Mouse (Mus musculus): ENCODE data around the gene Frmd6. TPM values are rescaled to one million over a fixed set of nuclear protein-coding genes. Genes with fewer than 3 reads are reported as not detected.

Frmd6 gene
- total RNA-seq, 2 experiments from 2014 or later, result 20.7 to 20.9 TPM

DNA sequence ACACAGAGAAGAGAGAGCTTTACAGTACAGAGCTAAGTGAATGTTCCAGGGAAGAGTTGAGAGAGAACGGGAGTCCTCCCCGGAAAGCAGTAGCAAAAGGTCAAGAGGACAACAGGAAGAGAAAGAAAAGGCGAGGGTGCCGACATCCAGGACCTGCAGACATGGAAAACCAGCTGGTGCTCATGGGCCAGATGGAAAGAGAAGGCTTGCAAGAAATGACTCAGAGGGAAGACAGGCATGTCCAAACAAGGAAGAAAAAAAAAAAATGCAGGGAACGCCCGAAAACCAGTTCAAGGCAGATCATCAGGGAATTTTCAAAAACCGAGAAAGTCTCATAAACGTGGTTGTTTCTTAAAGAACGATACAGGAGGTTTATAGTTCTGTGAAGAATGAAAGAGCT, 81.6 kb downstream of the Frmd6 start:
- DNase-seq, result peak in 1 of 2 experiments; percentile 16

DNA sequence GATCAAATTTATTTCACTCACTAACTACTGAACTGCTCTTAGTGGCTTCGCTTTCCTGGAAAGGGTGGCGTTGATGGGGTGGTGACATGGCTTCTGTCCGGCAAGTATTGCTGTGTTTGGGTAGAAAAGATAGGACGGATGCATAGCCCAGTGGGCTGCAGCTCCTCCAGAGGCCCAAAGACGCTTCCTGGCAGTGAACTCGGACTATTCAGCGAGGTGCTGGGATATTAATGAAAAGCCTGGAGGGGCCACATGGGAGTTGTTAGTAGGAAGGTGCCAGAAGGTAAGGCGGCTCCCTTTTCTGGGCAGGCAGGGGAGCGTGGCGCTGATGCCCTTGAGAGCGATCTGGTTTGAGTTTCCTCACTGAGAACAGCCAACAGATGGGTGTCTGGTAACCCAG, 82.3 kb downstream of the Frmd6 start:
- DNase-seq, result no peak

GRCm38 (mm10) chr12:70908076-70908475, 82.8 kb downstream of the Frmd6 start:
- DNase-seq, result no peak

DNA sequence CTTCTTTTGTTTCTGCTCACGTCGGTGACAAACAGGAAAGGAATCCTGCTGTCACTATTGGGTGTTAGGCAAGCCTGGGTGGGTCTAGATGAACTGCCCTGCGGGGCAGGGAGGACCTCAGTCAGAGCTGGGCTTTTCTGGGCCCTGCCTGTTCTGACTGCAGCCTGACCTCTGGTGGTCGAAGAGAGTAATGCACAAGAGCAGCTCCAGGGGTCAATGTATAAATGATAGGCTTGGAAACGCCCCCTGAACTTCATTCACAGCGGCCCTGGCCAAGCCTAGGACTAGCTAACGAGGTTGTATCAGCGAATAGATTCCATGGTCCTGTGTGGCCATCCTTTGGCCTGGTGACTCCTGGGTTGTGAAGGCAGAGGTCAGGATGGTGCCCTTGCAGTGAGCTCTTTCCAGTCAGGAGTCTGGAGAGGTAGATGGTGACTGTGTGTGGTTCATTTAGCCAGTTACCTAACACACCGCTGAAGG, 85.0 kb downstream of the Frmd6 start:
- DNase-seq, result peak; percentile 62 to 70

DNA sequence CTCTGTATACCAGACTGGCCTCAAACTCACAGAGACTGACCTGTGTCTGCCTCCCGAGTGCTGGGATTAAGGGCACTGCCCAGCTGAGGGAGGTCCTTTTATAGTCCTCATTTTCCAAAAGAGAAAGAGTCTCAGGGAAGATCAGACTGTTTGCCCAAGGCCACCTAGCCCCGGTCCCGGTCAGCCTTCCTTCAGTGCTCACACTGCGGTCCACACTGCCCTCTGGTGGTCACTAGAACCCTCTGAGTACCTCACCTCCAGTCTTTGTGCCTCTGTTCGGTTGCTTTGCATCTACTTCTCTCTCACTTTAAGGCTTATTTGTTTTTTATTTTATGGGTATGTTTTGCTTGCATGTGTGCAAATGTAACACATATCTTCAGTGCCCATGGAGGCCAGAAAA, 85.7 kb downstream of the Frmd6 start:
- peak; percentile 73 to 79 for DNase-seq

- DNase-seq, result no peak
Measured at GRCm38 (mm10) chr12:70911676-70912379, 86.5 kb downstream of the Frmd6 start.

DNA sequence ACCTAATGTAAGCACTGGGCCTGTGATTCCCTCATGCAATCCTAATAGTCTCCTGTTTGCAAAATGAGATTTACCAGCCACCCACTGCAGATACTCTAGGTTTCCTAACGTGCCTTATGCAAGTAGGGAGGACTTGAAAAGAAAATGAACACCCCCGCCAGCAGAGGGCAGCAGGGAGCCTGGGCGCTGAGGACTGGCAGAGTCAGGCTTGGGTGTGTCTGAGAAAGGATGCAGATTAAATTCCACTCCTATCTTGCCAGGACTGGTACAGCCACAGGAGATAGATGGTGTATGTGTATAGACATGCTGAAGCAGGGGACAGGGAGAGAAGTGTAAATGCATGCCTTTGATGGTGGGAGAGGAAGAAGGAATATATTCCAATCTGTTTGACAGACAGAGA, 88.1 kb downstream of the Frmd6 start:
- DNase-seq, result peak; percentile 51 to 53

DNA sequence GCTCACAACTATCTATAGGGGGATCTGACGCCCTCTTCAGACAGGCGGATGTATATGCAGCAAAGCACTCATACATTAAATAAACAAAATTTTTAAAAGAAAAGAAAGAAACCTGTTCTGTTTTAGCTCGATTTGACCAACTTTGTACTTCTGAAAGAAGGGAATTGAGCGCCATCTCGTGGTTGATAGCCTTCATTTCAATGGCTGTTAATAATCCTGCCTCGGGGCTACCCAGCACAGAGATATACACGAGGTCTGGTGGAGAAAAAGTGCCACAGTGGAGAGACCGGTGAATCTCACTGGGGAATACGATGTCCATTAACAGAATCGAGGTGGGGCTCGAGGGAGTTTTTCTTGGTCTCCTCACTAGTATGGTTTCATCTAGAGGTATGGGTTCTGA, 89.1 kb downstream of the Frmd6 start:
- no peak for DNase-seq

DNA sequence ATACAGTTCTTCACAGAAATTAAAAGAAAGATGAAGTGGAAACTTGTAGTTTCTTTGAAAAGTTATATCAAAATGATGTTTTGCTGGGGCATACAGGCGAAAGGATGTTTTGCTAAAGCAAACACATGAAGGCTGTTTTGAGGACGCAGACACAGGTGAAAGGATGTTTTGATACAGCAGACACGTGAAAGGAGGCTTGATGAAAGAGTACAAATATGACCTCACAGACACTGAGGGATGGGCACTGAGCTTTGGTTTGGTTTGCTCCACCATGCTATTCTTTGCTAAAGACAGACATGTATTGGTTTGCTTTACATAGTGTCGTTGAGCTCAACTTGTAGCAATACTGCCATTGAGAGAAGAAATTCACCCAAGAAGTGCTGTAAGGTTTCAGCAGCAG, 104.5 kb downstream of the Frmd6 start:
- no peak for DNase-seq

- DNase-seq, result no peak
Measured at GRCm38 (mm10) chr12:70937150-70937549, 111.8 kb downstream of the Frmd6 start.

- peak; percentile 90 to 92 for DNase-seq
Measured at GRCm38 (mm10) chr12:70937571-70938384, 112.5 kb downstream of the Frmd6 start, which contains the start of gene Actr10. Gene Actr10, plus strand, starts transcription at chr12:70937857.

GRCm38 (mm10) chr12:70940806-70941205, 115.5 kb downstream of the Frmd6 start:
- DNase-seq, result no peak

- no peak for DNase-seq
Measured at GRCm38 (mm10) chr12:70944181-70944580, 118.9 kb downstream of the Frmd6 start.

DNA sequence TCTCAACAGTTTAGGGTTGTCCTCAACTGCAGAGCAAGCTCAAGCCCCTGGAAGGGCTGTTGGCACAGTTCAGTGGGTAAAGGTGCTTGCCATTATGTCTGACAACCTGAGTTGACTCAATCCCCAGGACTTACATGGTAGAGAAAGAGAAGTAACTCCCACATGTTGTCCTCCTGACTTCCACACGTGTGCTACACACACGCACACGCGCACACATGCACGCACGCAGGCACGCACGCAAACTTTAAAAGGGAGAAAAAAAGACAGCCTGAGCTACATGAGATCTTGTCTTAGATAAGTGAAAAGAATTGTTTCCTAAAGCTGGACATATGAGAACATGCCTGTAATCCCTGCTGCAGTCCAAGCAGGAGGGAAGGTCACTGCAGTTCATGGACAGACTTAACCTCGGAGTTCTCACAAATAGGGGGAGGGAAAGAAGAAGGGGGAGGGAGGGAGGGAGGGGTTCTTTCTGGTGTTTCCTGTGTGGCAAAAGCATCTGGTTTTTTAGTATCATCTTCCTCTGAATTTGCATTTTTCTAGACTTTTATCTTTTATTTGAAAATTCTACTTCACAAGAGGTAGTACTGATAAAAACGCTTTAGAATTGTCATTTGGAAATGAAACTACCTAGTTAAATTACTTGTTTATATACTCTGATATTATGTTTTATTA, 121.4 kb downstream of the Frmd6 start:
- DNase-seq, result no peak

Other genes with a start within 250 kb of the Frmd6 start
- gene Actr10, start 112.3 kb downstream of the Frmd6 start, total RNA-seq (2021), result 100 to 1,000 TPM; 162 to 168 TPM
- 100 to 1,000 TPM; 214 to 229 TPM for gene Psma3, start 149.1 kb downstream of the Frmd6 start, total RNA-seq (2021)
- 10 to 100 TPM; 41.7 to 44.2 TPM for gene Arid4a, start 190.5 kb downstream of the Frmd6 start, total RNA-seq (2021)